Mouse (Mus musculus) forebrain, postnatal 0 days (tissue): Measurements from ENCODE around the gene Plxnd1. TPM values are rescaled to one million over a fixed set of nuclear protein-coding genes. Genes with fewer than 3 reads are reported as not detected.

ENCODE experiments used
- ATAC-seq: fragments of 200-750 bp; cut with Nextera tagmentation; 2 replicates; pipeline ENCODE4 v1.8.0; 2017; ENCODE audit warnings: mild to moderate bottlenecking, moderate library complexity
- DNase-seq: peaks from one replicate; pipeline ENCODE4 v3.0.0-alpha.2; 2015
- H3K27ac ChIP-seq: fragments of 300-500 bp; sonication (generic); 2 replicates; pipeline ENCODE4 v1.5.1; 2014; ENCODE audit warnings: low read depth, mild to moderate bottlenecking, antibody characterized with exemption, low read length, moderate library complexity, mixed read lengths
- H3K27me3 ChIP-seq: fragments of 300-500 bp; sonication (generic); 2 replicates; pipeline ENCODE4 v1.6.1; 2014; ENCODE audit warnings: mild to moderate bottlenecking, low read length, mixed read lengths; ENCODE audit not compliant: insufficient read depth
- H3K36me3 ChIP-seq: fragments of 300-500 bp; sonication (generic); 2 replicates; pipeline ENCODE4 v1.6.1; 2014; ENCODE audit warnings: mild to moderate bottlenecking, moderate library complexity; ENCODE audit not compliant: insufficient read depth
- H3K4me1 ChIP-seq: fragments of 300-500 bp; sonication (generic); 2 replicates; pipeline ENCODE4 v1.6.1; 2014; ENCODE audit warnings: antibody characterized with exemption; ENCODE audit not compliant: insufficient read depth
- H3K4me2 ChIP-seq: fragments of 300-500 bp; sonication (generic); 2 replicates; pipeline ENCODE4 v1.6.1; 2014; ENCODE audit warnings: low read depth, mild to moderate bottlenecking, moderate library complexity
- H3K4me3 ChIP-seq: fragments of 300-500 bp; sonication (generic); 2 replicates; pipeline ENCODE4 v1.5.1; 2014; ENCODE audit warnings: low read depth, low read length, mixed read lengths
- H3K9ac ChIP-seq: fragments of 300-500 bp; sonication (generic); 2 replicates; pipeline ENCODE4 v1.6.1; 2014; ENCODE audit warnings: mild to moderate bottlenecking
- H3K9me3 ChIP-seq: fragments of 300-500 bp; sonication (generic); 2 replicates; pipeline ENCODE4 v1.6.1; 2016; ENCODE audit warnings: low read length
- CTCF ChIP-seq: sonication (generic); IDR thresholded peaks from 2 replicates; pipeline ENCODE4 v1.5.1; 2016; ENCODE audit warnings: antibody characterized with exemption, control low read depth, low read depth
- WGBS: fragments of 180-500 bp; shearing (Covaris S2); extraction: QIAGEN DNeasy Blood & Tissue Kit; methylation state at CpG from one replicate; pipeline ENCODE4 v1.1.7; 2014; 5-methylcytosine and 5-hydroxymethylcytosine counted together
- polyA plus RNA-seq: library from polyadenylated mRNA; unstranded; fragments of >200 nt; fragmentation: Nextera tagmentation; extraction: Ambion mirVana; gene quantifications from 2 replicates; pipeline ENCODE4 v1.2.1, GENCODE M21; 2015
- total RNA-seq: library from RNA; depleted of rRNA; stranded (reverse); fragments of >200 nt; gene quantifications from 2 replicates; pipeline ENCODE4 v1.2.3, GENCODE M21; 2014

Plxnd1 gene
- total and polyA plus RNA-seq, 2 experiments from 2014 or later: 17.6 to 44.1 TPM

GRCm38 (mm10) chr6:115994146-115994876 lies 494 bp downstream of the Plxnd1 start:
- H3K4me1 ChIP-seq: peaks cover 9% of the 10 kb centered on the region
- peaks cover 18% of the 10 kb centered on the region for H3K27me3 ChIP-seq
- peak overlapping the region; percentile 94 for H3K4me2 ChIP-seq
- ATAC-seq (peak; percentile 28), DNase-seq (no peak)
- peak overlapping the region; percentile 21 for H3K27ac ChIP-seq
- no peak for TF ChIP-seq CTCF
- H3K9ac ChIP-seq: peak overlapping the region; percentile 58
- H3K4me3 ChIP-seq: peak overlapping the region; percentile 62
- H3K36me3 ChIP-seq: no peaks in the 10 kb centered on the region
- WGBS: 2% methylated on average over 93 of the region's 93 CpGs
- no peaks in the 10 kb centered on the region for H3K9me3 ChIP-seq

DNA sequence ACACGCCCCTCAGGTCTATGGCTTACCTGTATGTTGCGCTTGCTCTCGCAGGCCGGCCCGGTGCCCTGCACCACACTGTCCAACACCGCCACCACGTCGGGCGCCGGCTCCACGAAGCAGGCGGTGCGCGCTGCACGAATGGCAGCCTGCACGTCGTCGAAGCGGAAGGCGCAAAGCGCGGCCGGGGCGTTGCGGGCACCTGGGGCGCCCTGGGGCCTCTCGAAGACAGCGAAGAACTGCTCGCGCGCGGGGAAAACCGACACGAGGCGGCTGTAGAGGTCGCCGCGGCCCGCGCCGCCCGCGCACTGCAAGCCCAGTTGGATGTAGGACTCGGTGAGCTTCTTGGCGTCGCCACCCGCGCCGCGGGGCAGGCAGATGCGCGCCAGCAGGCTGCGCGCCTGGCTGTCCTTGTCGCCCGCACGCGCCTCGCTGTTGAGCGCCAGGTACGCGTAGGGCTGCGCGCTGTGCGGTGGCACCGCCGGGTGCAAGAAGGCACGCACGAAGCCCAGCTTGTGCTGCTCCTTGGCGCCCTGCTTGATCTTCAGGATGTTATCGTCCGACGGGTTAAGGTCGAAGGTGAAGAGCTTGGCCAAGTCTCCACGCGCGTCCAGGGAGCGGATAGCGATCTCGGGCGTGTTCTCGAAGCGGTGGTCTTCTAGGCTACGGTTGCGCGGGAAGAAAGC lies 1.2 kb downstream of the Plxnd1 start:
- 3% methylated on average over 82 of the region's 86 CpGs for WGBS
- peak overlapping the region; percentile 21 for H3K27ac ChIP-seq

DNA sequence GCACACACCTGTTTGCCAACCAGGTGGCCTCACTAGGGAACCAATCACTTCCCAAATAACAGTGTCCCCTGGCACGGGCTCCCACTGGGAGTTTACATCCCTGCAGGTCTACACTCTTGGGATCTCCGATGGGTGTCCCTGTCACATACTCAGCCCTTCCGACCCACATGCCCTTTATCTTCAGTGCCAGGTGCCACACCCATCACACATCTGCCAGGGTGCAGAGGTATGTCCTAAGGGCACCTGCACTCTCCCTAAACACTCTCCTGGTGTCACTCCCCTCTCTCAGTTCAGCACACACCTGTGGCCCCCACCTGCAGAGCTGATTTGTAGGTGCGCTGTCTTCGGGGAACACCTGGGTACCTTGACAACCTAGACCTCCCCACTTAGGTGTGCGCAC lies 1.8 kb downstream of the Plxnd1 start:
- H3K9me3 ChIP-seq: no peaks in the 10 kb centered on the region
- 47% methylated on average over 6 of the region's 6 CpGs for WGBS
- H3K9ac ChIP-seq: peak overlapping the region; percentile 58; the same call in 1 of the 2 replicates
- H3K4me3 ChIP-seq: peak overlapping the region; percentile 62
- no peak for DNase-seq
- peak overlapping the region; percentile 94 for H3K4me2 ChIP-seq
- TF ChIP-seq CTCF: no peak
- H3K27me3 ChIP-seq: peaks cover 18% of the 10 kb centered on the region
- H3K4me1 ChIP-seq: peaks cover 9% of the 10 kb centered on the region
- H3K36me3 ChIP-seq: no peaks in the 10 kb centered on the region
- no peak for ATAC-seq
- H3K27ac ChIP-seq: no peak overlapping the region

More for the DNA sequence above, 1.2 kb downstream of the Plxnd1 start:
- peaks cover 18% of the 10 kb centered on the region for H3K27me3 ChIP-seq
- ATAC-seq (peak; percentile 51; the same call in 1 of the 2 replicates), DNase-seq (peak; percentile 70)
- no peaks in the 10 kb centered on the region for H3K36me3 ChIP-seq
- H3K4me2 ChIP-seq: peak overlapping the region; percentile 94
- no peak for TF ChIP-seq CTCF
- peaks cover 9% of the 10 kb centered on the region for H3K4me1 ChIP-seq
- H3K9me3 ChIP-seq: no peaks in the 10 kb centered on the region
- H3K9ac ChIP-seq: peak overlapping the region; percentile 58
- H3K4me3 ChIP-seq: peak overlapping the region; percentile 62

GRCm38 (mm10) chr6:115991881-115992620 lies 2.8 kb downstream of the Plxnd1 start:
- peaks cover 9% of the 10 kb centered on the region for H3K4me1 ChIP-seq
- no peak for ATAC-seq
- no peak overlapping the region for H3K9ac ChIP-seq
- H3K4me2 ChIP-seq: peak overlapping the region; percentile 94
- no peaks in the 10 kb centered on the region for H3K9me3 ChIP-seq
- no peak for TF ChIP-seq CTCF
- no peak overlapping the region for H3K27ac ChIP-seq
- WGBS: 42% methylated on average over 10 of the region's 10 CpGs
- peak overlapping the region; percentile 62 for H3K4me3 ChIP-seq
- no peaks in the 10 kb centered on the region for H3K36me3 ChIP-seq
- DNase-seq: no peak
- H3K27me3 ChIP-seq: peaks cover 18% of the 10 kb centered on the region

DNA sequence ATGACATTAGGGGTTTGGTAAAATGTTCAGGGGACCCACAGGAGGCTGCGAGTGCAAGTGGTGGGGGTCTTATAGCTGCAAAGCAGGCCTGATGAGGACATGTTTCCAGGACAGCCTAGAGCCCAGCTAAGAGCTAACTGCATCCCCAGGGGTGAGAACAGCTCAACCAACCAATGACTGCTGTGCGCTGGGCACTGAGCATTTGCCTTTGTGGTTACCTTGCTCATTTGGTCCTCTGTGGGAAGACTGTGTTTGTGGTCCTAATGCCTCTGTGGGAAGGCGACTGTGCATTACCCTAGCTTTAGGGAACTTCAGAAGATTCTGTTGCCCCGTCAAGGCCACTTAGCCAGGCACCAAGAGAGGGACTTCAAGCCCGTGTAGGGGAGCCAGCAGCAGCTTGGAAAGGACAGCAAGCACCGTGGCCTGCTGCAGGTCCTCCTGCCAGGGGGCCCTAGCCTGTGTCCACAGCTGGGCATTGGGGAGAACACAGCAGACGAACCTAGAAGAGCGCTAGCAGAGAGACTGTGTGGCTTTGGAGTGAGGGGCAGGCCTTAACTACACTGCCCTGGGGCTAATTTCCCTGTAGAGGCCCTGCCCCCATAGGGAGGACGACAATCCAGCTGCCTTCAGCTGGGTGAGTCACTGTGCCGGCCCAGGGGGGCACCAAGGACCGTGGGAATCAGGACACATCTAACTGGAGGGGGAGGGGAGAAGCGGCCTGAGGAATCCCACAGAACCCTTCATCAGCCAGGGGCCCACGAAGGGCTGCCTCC lies 3.5 kb downstream of the Plxnd1 start:
- 43% methylated on average over 12 of the region's 13 CpGs for WGBS
- H3K36me3 ChIP-seq: no peaks in the 10 kb centered on the region
- H3K4me1 ChIP-seq: peaks cover 12% of the 10 kb centered on the region
- no peak overlapping the region for H3K27ac ChIP-seq
- peak overlapping the region; percentile 62 for H3K4me3 ChIP-seq
- no peaks in the 10 kb centered on the region for H3K9me3 ChIP-seq
- ATAC-seq: no peak
- H3K4me2 ChIP-seq: peak overlapping the region; percentile 94
- no peak for DNase-seq
- peaks cover 18% of the 10 kb centered on the region for H3K27me3 ChIP-seq
- TF ChIP-seq CTCF: no peak
- peak overlapping the region; percentile 31; the same call in 1 of the 2 replicates for H3K9ac ChIP-seq

- Histone ChIP-seq H3K27me3 (peaks cover 18% of the 10 kb centered on the region), H3K9ac (no peak overlapping the region)
These were observed 4.3 kb downstream of the Plxnd1 start for GRCm38 (mm10) chr6:115990479-115990878.

More at GRCm38 (mm10) chr6:115990479-115990878, 4.3 kb downstream of the Plxnd1 start:
- H3K4me2 ChIP-seq: peak overlapping the region; percentile 94
- H3K27ac ChIP-seq: no peak overlapping the region
- peak overlapping the region; percentile 9; the same call in 1 of the 2 replicates for H3K4me3 ChIP-seq
- peaks cover 12% of the 10 kb centered on the region for H3K4me1 ChIP-seq
- H3K36me3 ChIP-seq: no peaks in the 10 kb centered on the region
- TF ChIP-seq CTCF: no peak
- ATAC-seq (no peak), DNase-seq (no peak)
- 77% methylated on average over 9 of the region's 9 CpGs for WGBS
- no peaks in the 10 kb centered on the region for H3K9me3 ChIP-seq
